Mouse (Mus musculus): ENCODE data around the gene Trir.

GRCm38 (mm10) chr8:85033867-85034266, 7.2 kb downstream of the Trir start:
- TF ChIP-seq HCFC1 (IDR thresholded peaks at IDR 0.05; ENCODE audit: borderline replicate concordance, insufficient read depth, low read length) (no peak), ZC3H11A (IDR thresholded peaks at IDR 0.05; ENCODE audit: borderline replicate concordance, low read depth, low read length) (no peak), ZNF384 (IDR thresholded peaks at IDR 0.05; ENCODE audit: low read depth, low read length) (no peak), MAFK (IDR thresholded peaks at IDR 0.05; ENCODE audit: insufficient read depth, low read depth, low read length) (no peak)
